Mouse (Mus musculus): ENCODE data around the gene Flt4.
"Not testable (repeated sequence)": the region's sequence is repeated elsewhere in the genome, so short reads cannot be mapped to it uniquely, and the experiment has no call there.

GRCm38 (mm10) chr11:49609868-49610824, 1.1 kb downstream of the Flt4 start:
- not testable (repeated sequence) for TF ChIP-seq POLR2A (IDR thresholded peaks at IDR 0.05; ENCODE audit: low read depth, low read length); CTCF (conservative IDR thresholded peaks at IDR 0.05; ENCODE audit: insufficient read depth, insufficient read length, low read depth, low read length)
